12 mouse cellular contexts compared by ENCODE assay signal in the genomic region with DNA sequence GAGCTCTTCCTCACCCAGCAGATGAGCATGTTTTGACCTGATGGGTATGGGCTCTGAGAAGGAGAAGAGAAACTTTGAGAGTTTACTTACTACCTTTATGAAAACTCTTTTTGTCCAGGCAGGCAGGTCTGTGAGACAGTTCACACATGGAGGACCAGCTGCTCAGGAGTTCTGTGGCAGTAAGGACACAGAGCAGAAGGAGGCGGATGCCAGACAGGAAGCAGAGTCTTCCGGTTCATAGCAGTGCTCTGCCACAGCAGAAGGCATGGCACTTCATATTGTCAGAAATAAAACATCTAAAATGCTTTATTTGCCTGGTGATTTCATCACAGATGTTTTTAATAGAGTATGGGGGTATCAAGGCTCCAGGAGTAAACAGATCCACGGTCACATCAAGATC. TPM values are rescaled to one million over a fixed set of nuclear protein-coding genes. Genes with fewer than 3 reads are reported as not detected.
DNase-seq lines count a peak whose midpoint lies in the region; TF ChIP-seq lines count a peak whose summit lies in the region.
"Had no signal": no experiment of that assay in that cellular context is flagged by ENCODE, and none has a peak within 500 bp of the region (broad histone marks: within the 10 kb centered on the region; RNA-seq: fewer than 3 reads in every experiment).

No protein-coding gene starts in this region.

- H3K36me3 ChIP-seq in megakaryocyte, embryonic 14.5 days (replicated peaks; ENCODE audit: low read length) = peaks cover 42% of the 10 kb centered on the region
- H3K36me3 ChIP-seq: forebrain, embryonic 12.5 days; limb, embryonic 15.5 days; stomach, embryonic 15.5 days had no signal

- TF ChIP-seq CTCF in bone marrow, adult 2 months (IDR thresholded peaks at IDR 0.05; ENCODE audit: control insufficient read depth, insufficient read depth, low read length) = no peak

- no peaks in the 10 kb centered on the region for H3K27me3 ChIP-seq in megakaryocyte, embryonic 14.5 days (replicated peaks)
- H3K27me3 ChIP-seq: forebrain, embryonic 12.5 days; limb, embryonic 15.5 days; stomach, embryonic 15.5 days had no signal

- H3K9me3 ChIP-seq in megakaryocyte, embryonic 14.5 days = no peaks in the 10 kb centered on the region
- H3K9me3 ChIP-seq: forebrain, embryonic 12.5 days; limb, embryonic 15.5 days; stomach, embryonic 15.5 days had no signal

- peak; percentile 50 to 56 for DNase-seq in cerebellum, postnatal 10 days
- DNase-seq in cerebellum, adult 11-12 months = no peak
- DNase-seq in layer of hippocampus, adult 11-12 months (ENCODE audit: low spot score) = peak; percentile 33
- DNase-seq in layer of hippocampus, postnatal 10 days (ENCODE audit: low spot score in 2 of 2) = no peak
- DNase-seq in embryo, embryonic 11 days = no peak
- no peak for DNase-seq in MN1 (ENCODE audit: low spot score)
- DNase-seq: kidney, adult 18-20 months had no signal

- peaks cover 1% of the 10 kb centered on the region; the same call in 1 of the 2 replicates for H3K4me1 ChIP-seq in bone marrow, adult 2 months (ENCODE audit: control insufficient read depth, insufficient read depth, low read length)
- H3K4me1 ChIP-seq in megakaryocyte, embryonic 14.5 days = peaks cover 88% of the 10 kb centered on the region
- H3K4me1 ChIP-seq: forebrain, embryonic 12.5 days; limb, embryonic 15.5 days; stomach, embryonic 15.5 days had no signal

- no peak overlapping the region for H3K4me3 ChIP-seq in bone marrow, adult 2 months (replicated peaks; ENCODE audit: control insufficient read depth, low read depth, low read length)
- H3K4me3 ChIP-seq in megakaryocyte, embryonic 14.5 days (replicated peaks) = peak overlapping the region; percentile 85
- H3K4me3 ChIP-seq: forebrain, embryonic 12.5 days; limb, embryonic 15.5 days; stomach, embryonic 15.5 days had no signal

- peak overlapping the region; percentile 13 for H3K27ac ChIP-seq in bone marrow, adult 2 months (ENCODE audit: control insufficient read depth, insufficient read depth, low read depth, low read length, poor library complexity)
- H3K27ac ChIP-seq: forebrain, embryonic 12.5 days; limb, embryonic 15.5 days; stomach, embryonic 15.5 days had no signal

- no peak for TF ChIP-seq POLR2A in bone marrow, adult 2 months (IDR thresholded peaks at IDR 0.05; ENCODE audit: borderline replicate concordance, control insufficient read depth, low read depth, low read length)

- 6% methylated on average over 3 of the region's 3 CpGs for WGBS in bone marrow, adult 2 months

RNA-seq across cellular contexts. Expression of a gene that starts 58.1 kb away (rescaled TPM):
- 100 to 1,000 TPM; 165 to 174 TPM for total RNA-seq in layer of hippocampus, postnatal 10 days (2021)
- polyA plus RNA-seq in bone marrow, adult 2 months (2011; ENCODE audit: insufficient read depth, insufficient read length, low replicate concordance, missing spikeins) = 2.6 and 3.2 TPM in 2 replicates
- 66.1 and 106 TPM in 2 replicates for polyA plus RNA-seq in megakaryocyte, embryonic 14.5 days (2012; ENCODE audit: insufficient read depth, low replicate concordance)

Comparison
In these comparisons a context has a peak if more than half of its experiments do, and no peak if none do; other contexts are left out.
1. DNase-seq: peak in cerebellum, postnatal 10 days (2 of 2) and layer of hippocampus, adult 11-12 months (single experiment); none in cerebellum, adult 11-12 months (single experiment), layer of hippocampus, postnatal 10 days (0 of 2), embryo, embryonic 11 days (single experiment) and MN1 (single experiment).
2. RNA of a gene that starts 58.1 kb away (polyA plus RNA-seq): 66.1 to 106 TPM in megakaryocyte, embryonic 14.5 days; 2.6 to 3.2 TPM in bone marrow, adult 2 months; every median in the first group is over 10 times any median in the second.